ENCODE assay signal across 11 mouse cellular contexts in genomic region chr3:107149006-107149405, GRCm38 (mm10). TPM values are rescaled to one million over a fixed set of nuclear protein-coding genes. Genes with fewer than 3 reads are reported as not detected.
A peak's percentile ranks its signal among the peaks of the same experiment; 100 is the strongest.
DNase-seq lines count a peak whose midpoint lies in the region; ATAC-seq and TF ChIP-seq lines count a peak whose summit lies in the region.
"Had no signal": no experiment of that assay in that cellular context is flagged by ENCODE, and none has a peak within 500 bp of the region (broad histone marks: within the 10 kb centered on the region; RNA-seq: fewer than 3 reads in every experiment).

No protein-coding gene starts in this region.

- no peak overlapping the region for H3K27ac ChIP-seq in layer of hippocampus, adult 2 months
- no peak overlapping the region for H3K27ac ChIP-seq in CH12.LX (ENCODE audit: insufficient read depth, low read depth)
- H3K27ac ChIP-seq in heart, embryonic 10.5 days, result no peak overlapping the region
- H3K27ac ChIP-seq in midbrain, postnatal 0 days (ENCODE audit: low read depth, low read length), result no peak overlapping the region
- H3K27ac ChIP-seq: embryonic facial prominence, embryonic 15.5 days; liver, embryonic 13.5 days; stomach, embryonic 15.5 days had no signal

- TF ChIP-seq EP300 in CH12.LX (IDR thresholded peaks at IDR 0.05; ENCODE audit: low read length), result no peak

- no peaks in the 10 kb centered on the region for H3K79me2 ChIP-seq in CH12.LX (replicated peaks; ENCODE audit: control insufficient read depth, extremely low read depth, insufficient read depth, poor library complexity, severe bottlenecking)

- H3K9me3 ChIP-seq in CH12.LX (replicated peaks; ENCODE audit: low read length), result no peaks in the 10 kb centered on the region
- H3K9me3 ChIP-seq in heart, embryonic 10.5 days, result no peaks in the 10 kb centered on the region
- H3K9me3 ChIP-seq in midbrain, postnatal 0 days (ENCODE audit: low read length), result no peaks in the 10 kb centered on the region
- H3K9me3 ChIP-seq: embryonic facial prominence, embryonic 15.5 days; liver, embryonic 13.5 days; stomach, embryonic 15.5 days had no signal

- no peak for TF ChIP-seq POLR2A in CH12.LX (IDR thresholded peaks at IDR 0.05; ENCODE audit: low read depth, low read length)

- no peak for ATAC-seq in midbrain, postnatal 0 days (ENCODE audit: low FRiP score)

- H3K4me2 ChIP-seq in CH12.LX (ENCODE audit: insufficient read depth, low read depth, poor library complexity, severe bottlenecking), result no peak overlapping the region
- no peak overlapping the region for H3K4me2 ChIP-seq in midbrain, postnatal 0 days (ENCODE audit: low read depth, low read length, poor library complexity, severe bottlenecking)
- H3K4me2 ChIP-seq: embryonic facial prominence, embryonic 15.5 days; liver, embryonic 13.5 days; stomach, embryonic 15.5 days had no signal

- no peak for DNase-seq in layer of hippocampus, adult 2 months (ENCODE audit: low spot score in 2 of 2)
- DNase-seq in layer of hippocampus, postnatal 10 days (ENCODE audit: low spot score in 2 of 2), result no peak
- DNase-seq in CH12.LX (ENCODE audit: extremely low read depth), result peak; percentile 50
- peak; percentile 51 for DNase-seq in adrenal gland, postnatal 25 days
- DNase-seq in heart, embryonic 10.5 days (ENCODE audit: low spot score), result peak; percentile 39
- DNase-seq in midbrain, postnatal 0 days (ENCODE audit: low spot score), result no peak
- no peak for DNase-seq in left cerebral cortex, adult 8-10 months (ENCODE audit: low spot score in 2 of 2)
- no peak for DNase-seq in layer of hippocampus, postnatal 14 days (ENCODE audit: low spot score in 2 of 2)
- DNase-seq: liver, embryonic 13.5 days had no signal

- peak; percentile 71 for TF ChIP-seq CTCF in layer of hippocampus, adult 2 months (conservative IDR thresholded peaks at IDR 0.05)
- TF ChIP-seq CTCF in CH12.LX (conservative IDR thresholded peaks at IDR 0.05 in 1 of 2, IDR thresholded peaks at IDR 0.05 in 1 of 2; ENCODE audit: low read depth in 2 of 2, low read length in 2 of 2), result peak; percentile 37 to 87; a peak in 3 of 4 replicates
- TF ChIP-seq CTCF in midbrain, postnatal 0 days (IDR thresholded peaks at IDR 0.05), result peak; percentile 56

- H3K9ac ChIP-seq in CH12.LX (ENCODE audit: insufficient read depth, low read depth), result no peak overlapping the region
- no peak overlapping the region for H3K9ac ChIP-seq in midbrain, postnatal 0 days (replicated peaks; ENCODE audit: low read length, poor library complexity, severe bottlenecking)
- H3K9ac ChIP-seq: embryonic facial prominence, embryonic 15.5 days; liver, embryonic 13.5 days; stomach, embryonic 15.5 days had no signal

- TF ChIP-seq RAD21 in CH12.LX (IDR thresholded peaks at IDR 0.05; ENCODE audit: low read depth, low read length), result peak; percentile 61

- WGBS in heart, embryonic 10.5 days, result 58% methylated on average over 3 of the region's 3 CpGs
- 77% methylated on average over 3 of the region's 3 CpGs for WGBS in midbrain, postnatal 0 days

- in situ Hi-C loops in CH12.LX (cut with MboI; ENCODE audit: low pct_ligation_motif_present, low pct_unique_long_range_greater_than_20kb, low sequenced_read_pairs), result no loop called here

- no peak overlapping the region for H3K4me3 ChIP-seq in layer of hippocampus, adult 2 months
- no peak overlapping the region for H3K4me3 ChIP-seq in CH12.LX (replicated peaks in 1 of 3; ENCODE audit: low read depth in 2 of 3, low read length in 2 of 3, poor library complexity in 1 of 3)
- no peak overlapping the region for H3K4me3 ChIP-seq in heart, embryonic 10.5 days
- H3K4me3 ChIP-seq in midbrain, postnatal 0 days (ENCODE audit: low read depth, low read length), result no peak overlapping the region
- H3K4me3 ChIP-seq: embryonic facial prominence, embryonic 15.5 days; liver, embryonic 13.5 days; stomach, embryonic 15.5 days had no signal

- dilution Hi-C loops in CH12.LX (cut with MboI; ENCODE audit: extremely low pct_ligation_motif_present, extremely low pct_unique_long_range_greater_than_20kb, low sequenced_read_pairs), result no loop called here

- H3K4me1 ChIP-seq in CH12.LX (ENCODE audit: control insufficient read depth in 1 of 2, insufficient read depth in 2 of 2), result peaks cover 0 to 4% of the 10 kb centered on the region in 2 experiments; a peak in 1 of 4 replicates
- no peaks in the 10 kb centered on the region for H3K4me1 ChIP-seq in heart, embryonic 10.5 days
- H3K4me1 ChIP-seq in midbrain, postnatal 0 days (ENCODE audit: insufficient read depth, low read length), result no peaks in the 10 kb centered on the region
- H3K4me1 ChIP-seq: embryonic facial prominence, embryonic 15.5 days; liver, embryonic 13.5 days; stomach, embryonic 15.5 days had no signal

- H3K36me3 ChIP-seq in CH12.LX (replicated peaks in 1 of 2; ENCODE audit: control insufficient read depth in 1 of 2, insufficient read depth in 1 of 2, low read length in 1 of 2), result no peaks in the 10 kb centered on the region
- H3K36me3 ChIP-seq in heart, embryonic 10.5 days, result no peaks in the 10 kb centered on the region
- no peaks in the 10 kb centered on the region for H3K36me3 ChIP-seq in midbrain, postnatal 0 days (ENCODE audit: insufficient read depth, low read length)
- H3K36me3 ChIP-seq: embryonic facial prominence, embryonic 15.5 days; liver, embryonic 13.5 days; stomach, embryonic 15.5 days had no signal

- no peaks in the 10 kb centered on the region for H3K27me3 ChIP-seq in CH12.LX (replicated peaks)
- no peaks in the 10 kb centered on the region for H3K27me3 ChIP-seq in heart, embryonic 10.5 days (ENCODE audit: insufficient read depth, poor library complexity, severe bottlenecking)
- no peaks in the 10 kb centered on the region for H3K27me3 ChIP-seq in midbrain, postnatal 0 days (ENCODE audit: insufficient read depth, low read length)
- H3K27me3 ChIP-seq: embryonic facial prominence, embryonic 15.5 days; liver, embryonic 13.5 days; stomach, embryonic 15.5 days had no signal

TF ChIP-seq in CH12.LX, 34 proteins besides CTCF, POLR2A, EP300 and RAD21:
- peak; percentile 94 for TF ChIP-seq SMC3 (IDR thresholded peaks at IDR 0.05; ENCODE audit: low read depth, low read length)
- TF ChIP-seq TCF12 (IDR thresholded peaks at IDR 0.05; ENCODE audit: low read depth, low read length), result 0 out of 2 replicates have a peak, but pooled peaks have one; percentile 28
- TF ChIP-seq E2F4 (IDR thresholded peaks at IDR 0.05; ENCODE audit: insufficient replicate concordance, low read depth, low read length), result no peak
- 0 out of 2 replicates have a peak, but pooled peaks have one; percentile 18 for TF ChIP-seq MYC (IDR thresholded peaks at IDR 0.05; ENCODE audit: low read depth, low read length)

RNA-seq across cellular contexts. Expression of gene Kcna10, which starts 33.9 kb away (rescaled TPM):
- not detected for total RNA-seq in layer of hippocampus, adult 2 months (2021)
- not detected for total RNA-seq in layer of hippocampus, postnatal 10 days (2021)
- not detected in 2 replicates for total RNA-seq in CH12.LX (2012; rRNA removed)
- total RNA-seq in CH12.LX (2014; rRNA removed), result not detected in 2 replicates
- polyA plus RNA-seq in CH12.LX (2012; ENCODE audit: insufficient read length, low read depth), result not detected in 2 replicates
- total RNA-seq in adrenal gland, postnatal 25 days (2021), result not detected in 2 replicates
- polyA plus RNA-seq in heart, embryonic 10.5 days (2016; fragmentation: Nextera tagmentation; extraction: Ambion mirVana), result not detected in 2 replicates
- total RNA-seq in midbrain, postnatal 0 days (2014; rRNA removed), result not detected in 2 replicates
- polyA plus RNA-seq in midbrain, postnatal 0 days (2015; fragmentation: Nextera tagmentation; extraction: Ambion mirVana), result not detected in 2 replicates
- under 1 TPM in 3 of 4 experiments, not detected in 1; 0.16 to 0.65 (median 0.61) TPM for total RNA-seq in left cerebral cortex, adult 8-10 months (2022)
- total RNA-seq in layer of hippocampus, postnatal 14 days (2021), result not detected
- polyA plus RNA-seq: embryonic facial prominence, embryonic 15.5 days; liver, embryonic 13.5 days; stomach, embryonic 15.5 days had no signal

RNA-seq across cellular contexts. Expression of gene Kcna2, which starts 48.1 kb away (rescaled TPM):
- total RNA-seq in layer of hippocampus, adult 2 months (2021), result 10 to 100 TPM; 89.7 to 94.9 TPM
- 10 to 100 TPM; 47.5 to 51.4 TPM for total RNA-seq in layer of hippocampus, postnatal 10 days (2021)
- total RNA-seq in CH12.LX (2012; rRNA removed) (not detected in 2 replicates), CH12.LX (2014; rRNA removed) (not detected in 2 replicates)
- polyA plus RNA-seq in CH12.LX (2012; ENCODE audit: insufficient read length, low read depth), result not detected in 2 replicates
- total RNA-seq in adrenal gland, postnatal 25 days (2021), result 0.95 and 1.2 TPM in 2 replicates
- polyA plus RNA-seq in heart, embryonic 10.5 days (2016; fragmentation: Nextera tagmentation; extraction: Ambion mirVana), result not detected in 2 replicates
- 17.6 and 17.7 TPM in 2 replicates for total RNA-seq in midbrain, postnatal 0 days (2014; rRNA removed)
- 1.4 and 1.7 TPM in 2 replicates for polyA plus RNA-seq in midbrain, postnatal 0 days (2015; fragmentation: Nextera tagmentation; extraction: Ambion mirVana)
- 100 to 1,000 TPM; 121 to 161 (median 143) TPM for total RNA-seq in left cerebral cortex, adult 8-10 months (2022)
- total RNA-seq in layer of hippocampus, postnatal 14 days (2021), result 10 to 100 TPM; 76.1 to 82.3 TPM

Comparison
In these comparisons a context has a peak if more than half of its experiments do, and no peak if none do; other contexts are left out.
1. DNase-seq: peak in CH12.LX (single experiment), adrenal gland, postnatal 25 days (single experiment) and heart, embryonic 10.5 days (single experiment); none in layer of hippocampus, adult 2 months (0 of 2), layer of hippocampus, postnatal 10 days (0 of 2), midbrain, postnatal 0 days (single experiment), left cerebral cortex, adult 8-10 months (0 of 2) and layer of hippocampus, postnatal 14 days (0 of 2).
2. Peak in every context shown above with its lines, with median percentiles within 50 percentile points of each other: CTCF ChIP-seq.